Mouse (Mus musculus) gastrocnemius, postnatal 25 days (tissue): Measurements from ENCODE around the gene Gys1. TPM values are rescaled to one million over a fixed set of nuclear protein-coding genes. Genes with fewer than 3 reads are reported as not detected.
"Not testable (repeated sequence)": the region's sequence is repeated elsewhere in the genome, so short reads cannot be mapped to it uniquely, and the experiment has no call there.

Experiments
- DNase-seq: peaks from one replicate; pipeline ENCODE4 v3.0.0; 2022
- total RNA-seq, 2 experiments: library from RNA; stranded (reverse); gene quantifications; 1 replicate in 1 of 2; 2 replicates in 1 of 2; pipeline ENCODE4 v1.2.3; 2021

The Gys1 gene
- total RNA-seq, 2 experiments from 2014 or later = 243 to 327 TPM

DNA sequence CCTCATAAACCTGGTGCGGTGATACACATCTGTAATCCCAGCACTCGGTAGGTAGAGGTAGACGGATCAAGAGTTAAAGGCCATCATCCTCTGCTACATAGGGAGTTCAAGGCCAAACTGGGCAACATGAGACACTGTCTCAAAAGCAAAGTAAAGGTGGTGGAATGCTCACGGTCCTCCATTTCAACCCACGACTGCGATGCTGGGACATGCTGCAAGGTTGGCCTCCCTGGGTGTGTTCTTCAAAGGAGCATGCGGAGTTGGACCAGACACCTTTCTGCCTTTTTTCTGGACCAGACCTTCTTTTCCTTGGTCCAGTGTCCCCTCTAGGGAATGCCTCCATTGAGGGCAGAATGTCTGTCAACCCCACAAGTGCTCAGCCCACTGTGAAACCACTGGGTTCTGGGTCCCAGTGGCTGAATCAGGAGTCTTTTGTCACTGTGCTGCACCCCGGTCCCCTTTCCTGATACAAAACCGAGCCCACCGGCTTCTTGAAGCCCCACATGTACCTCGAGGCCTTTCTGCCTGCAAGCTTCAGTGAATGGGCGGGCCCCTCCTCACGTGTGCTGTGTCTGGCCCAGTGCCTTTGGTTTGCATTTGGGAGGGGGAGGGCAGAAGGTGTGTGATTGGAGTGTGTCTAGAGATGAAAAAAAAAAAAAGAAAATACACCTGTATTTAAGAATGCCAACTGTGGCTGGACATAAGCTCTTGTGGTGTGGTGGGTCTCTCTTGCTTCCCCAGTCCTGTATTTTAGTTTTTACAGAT is 21.5 kb downstream of the Gys1 start:
- no peak for DNase-seq

DNA sequence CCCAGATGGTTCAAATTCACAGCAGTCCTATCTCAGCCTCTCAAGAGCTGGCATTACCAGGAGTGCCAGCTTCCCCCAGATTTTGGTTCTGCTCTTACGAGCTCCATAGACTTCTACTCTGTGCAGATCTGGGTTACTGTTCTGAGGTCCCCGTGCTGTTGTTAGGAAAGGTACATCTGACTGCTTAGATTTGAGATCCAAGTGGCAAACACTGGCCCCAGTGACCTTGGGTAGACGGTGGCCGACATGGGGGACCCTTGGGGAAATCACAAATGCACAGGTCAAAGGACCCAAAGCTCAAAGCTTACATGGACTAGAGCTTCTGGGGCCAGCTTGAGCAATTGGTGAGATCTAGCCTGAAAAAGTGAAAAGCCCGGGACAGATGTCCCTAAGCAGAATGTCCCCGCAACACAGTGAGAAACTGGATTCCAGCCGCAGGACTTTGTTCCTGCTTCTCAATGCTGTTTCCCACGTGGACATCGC is 22.1 kb downstream of the Gys1 start:
- DNase-seq = no peak

DNA sequence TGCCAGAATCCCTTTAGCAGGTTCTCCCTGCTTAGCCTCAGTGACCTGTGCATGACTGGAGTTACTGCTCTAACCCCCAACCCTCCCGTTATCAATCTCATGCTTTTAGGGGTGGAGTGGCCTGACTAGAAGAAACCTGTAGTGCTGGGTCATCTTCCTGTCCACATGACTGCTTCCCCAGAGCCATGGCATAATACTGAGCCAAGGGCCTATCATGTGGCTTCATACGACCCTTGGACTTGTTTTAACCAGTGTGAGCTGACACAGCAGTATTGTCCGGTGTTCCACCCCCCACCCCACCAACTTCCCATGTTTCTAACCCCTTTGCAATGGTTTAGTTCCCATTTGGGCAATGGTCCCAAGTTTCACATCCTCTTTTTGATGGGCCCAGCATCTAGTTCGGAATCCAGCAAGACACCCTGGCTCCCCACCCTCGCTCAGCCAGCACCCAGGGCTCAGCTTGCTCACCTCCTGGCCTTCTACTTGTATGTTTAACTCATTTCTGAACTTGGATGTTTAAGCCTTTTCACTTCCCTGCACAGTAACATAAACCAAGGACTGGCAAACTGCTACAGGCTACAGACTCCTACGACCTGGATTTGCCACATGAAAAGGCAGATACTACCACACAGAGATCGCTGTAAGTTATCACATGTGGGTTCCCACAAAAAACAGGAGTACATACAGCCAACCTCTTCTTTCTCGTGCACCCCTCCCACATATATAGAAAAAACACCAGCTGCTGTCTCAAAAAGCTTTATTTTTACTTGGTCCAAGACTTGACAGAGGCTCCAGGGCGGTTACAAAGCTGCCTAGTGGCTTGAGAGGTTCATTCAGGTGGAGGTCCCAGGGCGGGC is 22.8 kb downstream of the Gys1 start:
- peak; percentile 48 for DNase-seq

DNA sequence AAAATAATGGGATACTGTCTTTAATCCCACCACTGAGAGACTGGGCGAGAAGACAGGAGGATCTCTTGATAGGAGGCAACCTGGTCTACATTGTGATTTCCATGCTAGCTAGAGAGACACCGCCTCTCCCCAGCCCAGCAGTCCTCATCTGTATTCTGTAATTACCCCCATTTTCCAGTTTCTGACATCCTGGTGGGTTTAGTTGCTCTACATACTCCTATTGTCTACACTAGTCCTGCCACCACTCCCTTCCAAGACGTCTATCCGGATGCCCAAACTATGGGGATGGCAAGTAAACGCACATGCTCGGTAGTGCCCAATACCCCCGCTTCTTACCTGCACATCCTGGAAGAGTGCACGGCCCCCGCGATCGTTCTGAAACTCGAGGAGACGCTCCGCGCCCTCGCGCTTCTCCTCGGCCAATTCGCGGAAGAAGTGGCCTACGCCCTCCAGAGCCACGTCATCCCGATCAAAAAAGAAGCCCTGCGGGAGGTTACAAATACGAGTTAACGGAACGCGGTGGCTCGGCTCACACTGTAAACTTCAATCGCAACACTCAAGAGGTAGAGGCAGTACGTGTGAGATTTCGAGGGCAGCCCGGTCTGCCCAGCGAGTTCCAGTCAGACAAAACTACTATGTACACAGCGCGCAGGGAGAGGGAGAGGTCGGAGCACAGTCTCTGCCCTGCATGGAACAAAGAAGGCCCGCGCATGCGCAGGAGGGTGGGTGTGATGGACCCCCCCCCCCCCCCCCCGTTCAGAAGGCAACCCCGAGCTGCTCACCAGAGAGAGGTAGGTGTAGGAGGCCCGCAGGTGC is 24.3 kb downstream of the Gys1 start:
- DNase-seq = peak; percentile 71

DNA sequence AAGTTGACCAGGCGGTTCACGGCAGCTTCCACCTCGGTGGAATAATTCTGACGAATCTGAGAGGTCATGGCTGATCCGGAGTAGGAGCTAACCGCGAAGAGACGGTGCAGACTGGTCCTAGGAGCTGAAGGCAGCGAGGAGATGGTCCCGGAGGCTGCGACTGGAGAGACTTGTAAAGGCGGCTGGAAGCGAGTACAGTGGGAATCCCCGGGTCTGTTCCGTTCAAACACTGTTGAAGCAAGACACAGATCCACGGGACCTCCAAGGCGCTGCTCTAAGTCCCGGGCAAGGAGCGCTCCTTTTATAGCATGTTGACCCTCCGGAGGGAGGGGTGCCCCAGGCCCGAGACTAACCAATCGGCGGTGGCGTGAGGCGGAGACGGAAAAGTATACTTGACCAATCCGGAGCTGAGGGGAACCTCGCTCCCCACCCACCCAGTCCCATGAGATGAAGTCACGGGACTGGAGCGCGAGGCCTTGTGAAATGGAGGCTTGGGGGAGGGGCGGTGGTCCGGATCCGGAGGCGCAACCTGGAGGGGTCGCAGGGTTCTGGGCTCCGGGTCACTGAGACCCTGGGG is 25.0 kb downstream of the Gys1 start, which contains the start of gene Ftl1:
Gene Ftl1, minus strand, starts transcription at position 321 of the 577 bp plus-strand sequence.
- DNase-seq = peak; percentile 98

DNA sequence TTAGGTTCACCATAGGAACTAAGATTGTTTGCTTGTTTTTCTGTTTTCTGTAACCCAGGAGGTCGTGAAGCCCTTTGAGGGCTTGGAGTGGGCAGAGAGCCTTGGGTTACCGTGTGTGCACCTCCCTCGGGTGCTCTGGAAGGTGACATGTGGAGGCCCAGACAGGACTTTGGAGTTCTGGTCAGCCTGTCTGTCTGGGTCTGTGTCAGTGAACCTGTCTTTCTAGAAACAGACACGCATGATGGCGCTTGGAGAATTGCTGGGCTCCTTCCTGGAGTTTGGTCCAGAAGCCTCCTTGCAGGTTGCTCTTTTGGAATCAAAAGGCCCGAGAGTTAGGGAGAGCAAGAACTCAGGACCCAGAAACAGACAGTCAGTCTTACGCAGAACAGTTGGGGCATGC is 25.7 kb downstream of the Gys1 start:
- DNase-seq = no peak

DNA sequence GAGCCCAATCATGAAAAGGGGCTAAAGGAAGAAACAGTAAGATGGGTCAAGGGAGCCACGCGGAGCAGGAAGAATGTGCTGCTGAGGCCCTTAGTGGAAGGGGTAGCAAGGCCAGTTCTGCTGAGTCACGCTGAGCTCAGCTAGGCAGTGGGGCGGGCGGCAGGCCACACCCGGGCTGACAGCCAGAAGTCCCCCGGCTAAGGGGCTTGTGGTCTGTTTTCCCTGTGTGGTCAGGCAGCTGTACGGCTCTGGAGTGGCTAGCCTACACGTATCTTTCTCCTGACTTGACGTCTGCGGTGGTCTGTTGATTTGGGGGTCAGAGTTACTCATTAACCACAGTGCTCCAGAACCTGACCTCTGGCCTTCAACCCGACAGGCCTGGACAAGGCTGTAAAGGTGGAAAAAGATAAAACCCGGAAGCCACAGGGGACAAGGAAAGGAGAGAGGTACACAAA is 26.2 kb downstream of the Gys1 start:
- DNase-seq = peak; percentile 67

DNA sequence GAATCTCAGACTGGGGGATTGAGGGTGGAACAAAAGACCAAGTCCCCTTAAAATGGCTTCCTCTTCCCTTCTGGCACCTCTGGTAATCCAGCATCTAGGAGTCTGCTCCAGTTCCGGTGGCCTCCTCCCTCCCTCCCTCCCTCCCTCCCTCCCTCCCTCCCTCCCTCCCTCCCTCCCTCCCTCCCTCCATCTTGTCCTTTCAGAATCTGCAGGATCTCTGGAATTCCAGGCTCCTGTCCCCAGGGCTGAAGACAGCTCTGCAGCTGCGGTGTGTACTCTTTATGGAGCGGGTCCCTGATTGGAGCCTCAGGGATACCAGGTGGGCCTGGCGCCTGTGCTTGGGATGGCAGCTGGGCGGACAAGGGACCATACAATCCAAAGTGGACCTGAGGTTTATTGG is 26.7 kb downstream of the Gys1 start:
- DNase-seq = no peak

DNA sequence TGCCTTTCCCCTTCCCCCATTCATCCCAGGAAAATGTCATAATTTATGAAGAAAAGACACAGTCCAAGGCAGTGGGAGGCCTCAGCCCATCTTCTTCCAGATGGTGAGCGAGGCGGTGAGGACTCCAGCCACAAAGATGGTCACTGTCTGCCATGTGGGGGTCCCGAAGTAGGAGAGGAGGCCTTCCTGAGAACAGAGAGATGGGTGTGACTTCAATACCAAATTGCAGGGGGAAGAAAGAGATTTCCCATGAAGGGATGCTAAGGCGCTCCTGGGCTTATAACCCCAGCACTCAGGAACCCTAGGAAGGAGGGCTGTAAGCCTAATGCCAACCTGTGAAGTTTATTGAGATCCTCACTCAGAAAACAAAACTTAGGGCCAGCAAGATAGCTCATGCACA is 27.1 kb downstream of the Gys1 start:
- no peak for DNase-seq

DNA sequence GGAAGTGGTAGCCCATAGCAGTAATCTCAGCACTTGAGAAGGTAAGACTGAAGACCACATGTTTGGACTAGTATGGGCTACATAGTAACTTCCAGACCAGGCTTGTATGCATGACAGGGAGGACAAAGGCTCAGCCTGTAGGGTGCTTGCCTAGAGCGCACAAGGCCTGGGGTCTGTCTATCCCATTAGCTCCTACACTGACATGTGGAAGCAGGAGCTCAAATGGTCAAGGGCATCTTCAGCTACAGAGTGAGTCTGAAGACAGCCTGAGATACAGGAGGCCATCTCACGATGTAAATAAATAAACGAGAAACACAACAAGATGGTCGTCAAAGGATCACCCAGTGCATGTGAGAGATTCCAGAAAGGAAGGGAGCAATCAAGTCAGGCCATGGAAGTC is 27.7 kb downstream of the Gys1 start:
- no peak for DNase-seq

DNA sequence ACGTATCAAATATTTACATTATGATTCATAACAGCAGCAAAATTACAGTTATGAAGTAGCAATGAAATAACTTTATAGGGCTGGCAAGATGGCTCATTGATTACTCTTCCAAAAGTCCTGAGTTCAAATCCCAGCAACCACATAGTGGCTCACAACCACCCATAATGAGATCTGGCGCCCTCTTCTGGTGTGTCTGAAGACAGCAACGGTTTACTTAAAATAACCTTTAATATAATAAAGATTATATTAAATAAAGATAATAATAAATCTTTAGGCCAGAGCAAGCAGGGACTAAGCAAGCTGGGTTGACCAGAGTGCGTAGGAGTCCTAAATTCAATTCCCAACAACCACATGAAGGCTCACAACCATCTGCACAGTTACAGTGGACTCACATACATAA is 28.2 kb downstream of the Gys1 start:
- DNase-seq = not testable (repeated sequence)

DNA sequence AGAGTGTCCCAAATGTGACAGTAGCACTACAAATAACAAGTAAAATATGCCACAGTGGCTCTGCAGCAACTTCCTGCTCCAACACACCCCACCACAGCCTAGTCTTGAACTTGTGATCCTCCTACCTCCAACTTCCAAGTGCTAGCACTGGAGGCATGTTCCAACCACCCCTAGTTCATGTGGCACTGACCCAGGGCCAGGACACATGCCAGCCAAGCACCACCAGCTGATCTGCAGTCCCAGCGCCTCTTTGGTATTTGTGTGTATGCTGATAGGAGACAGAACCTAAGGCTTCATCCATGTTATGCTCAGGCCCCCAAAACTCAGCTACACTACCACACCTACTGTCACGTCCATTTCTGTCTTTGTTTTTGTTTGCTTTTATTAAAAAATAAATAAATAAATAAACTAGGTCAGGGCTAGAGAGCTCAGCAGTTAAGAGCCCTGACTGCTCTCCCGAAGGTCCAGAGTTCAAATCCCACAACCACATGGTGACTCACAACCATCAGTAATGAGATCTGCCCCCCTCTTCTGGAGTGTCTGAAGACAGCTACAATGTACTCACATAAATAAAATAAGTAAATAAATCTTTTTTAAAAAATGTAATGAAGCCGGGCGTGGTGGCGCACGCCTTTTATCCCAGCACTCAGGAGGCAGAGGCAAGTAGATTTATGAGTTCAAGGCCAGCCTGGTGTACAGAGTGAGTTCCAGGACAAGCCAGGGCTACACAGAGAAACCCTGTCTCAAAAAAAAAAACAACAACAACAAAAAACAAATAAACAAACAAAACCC is 29.5 kb downstream of the Gys1 start:
- DNase-seq = no peak

DNA sequence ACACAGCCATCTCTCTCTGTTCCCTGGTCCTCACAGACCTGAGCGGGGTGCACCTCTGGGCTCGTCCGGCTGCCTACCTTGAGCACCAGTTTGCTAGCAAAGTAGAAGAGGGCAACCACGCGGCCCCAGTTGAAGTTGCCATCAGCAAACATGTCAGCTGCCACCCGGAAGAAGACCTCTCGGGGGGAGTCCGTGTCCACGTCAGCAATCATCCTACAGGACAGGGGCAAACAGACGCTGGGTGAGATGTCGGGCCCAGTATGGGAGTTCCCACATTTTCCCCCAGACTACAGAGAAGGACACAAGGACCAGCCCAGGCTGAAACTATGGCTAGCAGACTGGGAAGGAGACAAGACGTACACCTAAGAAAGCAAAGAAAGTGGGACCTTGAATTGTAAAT is 30.5 kb downstream of the Gys1 start:
- DNase-seq = no peak

DNA sequence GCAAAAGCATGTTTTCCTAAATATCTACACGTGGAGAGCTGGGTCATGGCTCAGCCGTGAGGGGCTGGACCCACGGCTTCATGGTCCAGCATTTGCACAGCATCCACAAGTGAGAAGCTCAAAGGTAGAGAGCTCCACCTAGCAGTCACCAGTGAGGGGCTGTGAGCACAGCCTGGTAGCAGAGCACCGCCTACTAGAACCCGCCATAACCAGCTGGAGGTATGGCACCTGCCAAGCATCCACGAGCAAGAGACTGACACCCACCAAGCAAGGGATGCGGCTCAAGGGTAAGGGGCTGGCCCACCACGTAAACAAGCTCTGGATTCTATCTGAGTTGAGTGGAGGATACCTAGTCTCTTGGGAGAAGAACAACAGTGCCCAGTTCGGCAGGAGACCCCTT is 30.9 kb downstream of the Gys1 start:
- no peak for DNase-seq

DNA sequence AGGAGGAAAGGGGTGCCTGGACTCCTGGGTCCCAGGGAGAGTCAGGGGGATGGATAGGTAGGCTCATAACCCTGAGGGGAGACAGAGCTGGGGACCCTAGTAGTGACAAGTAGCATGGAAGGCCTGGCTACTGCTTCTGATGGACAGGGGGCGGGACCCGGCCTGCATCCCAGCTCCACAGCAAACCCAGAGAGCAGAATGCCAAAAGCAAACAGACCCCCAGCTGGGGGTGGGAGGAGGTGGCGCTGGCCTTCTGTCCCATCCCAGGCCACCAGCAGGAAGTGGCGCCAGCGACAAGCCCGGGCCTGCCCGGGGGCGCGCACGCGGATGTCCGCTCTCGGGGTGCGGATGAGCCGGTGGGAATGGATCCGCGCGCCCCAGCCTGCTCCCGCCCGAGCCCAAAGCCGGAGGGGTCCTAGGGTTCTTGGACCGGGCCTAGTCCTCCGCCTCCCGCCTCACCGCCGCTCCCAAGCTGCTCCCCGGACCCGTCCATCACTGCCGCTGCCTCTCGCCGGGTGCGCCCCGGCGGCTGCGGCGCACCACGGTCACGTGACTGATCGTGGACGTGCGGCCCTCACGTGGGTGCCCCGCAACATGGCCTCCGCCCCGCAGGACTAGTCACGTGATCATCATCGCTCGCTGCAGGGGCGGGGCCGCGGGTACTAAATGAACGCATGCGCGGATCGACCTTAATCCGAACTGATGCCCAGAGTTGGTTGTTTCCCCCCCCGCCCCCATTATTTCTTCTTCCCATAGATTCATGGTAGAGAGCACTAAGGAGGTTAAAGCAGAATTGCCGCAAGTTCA is 31.8 kb downstream of the Gys1 start, which contains the start of gene Bax:
Gene Bax, minus strand, starts transcription at position 616 of the 807 bp plus-strand sequence.
- DNase-seq = peak; percentile 92

DNA sequence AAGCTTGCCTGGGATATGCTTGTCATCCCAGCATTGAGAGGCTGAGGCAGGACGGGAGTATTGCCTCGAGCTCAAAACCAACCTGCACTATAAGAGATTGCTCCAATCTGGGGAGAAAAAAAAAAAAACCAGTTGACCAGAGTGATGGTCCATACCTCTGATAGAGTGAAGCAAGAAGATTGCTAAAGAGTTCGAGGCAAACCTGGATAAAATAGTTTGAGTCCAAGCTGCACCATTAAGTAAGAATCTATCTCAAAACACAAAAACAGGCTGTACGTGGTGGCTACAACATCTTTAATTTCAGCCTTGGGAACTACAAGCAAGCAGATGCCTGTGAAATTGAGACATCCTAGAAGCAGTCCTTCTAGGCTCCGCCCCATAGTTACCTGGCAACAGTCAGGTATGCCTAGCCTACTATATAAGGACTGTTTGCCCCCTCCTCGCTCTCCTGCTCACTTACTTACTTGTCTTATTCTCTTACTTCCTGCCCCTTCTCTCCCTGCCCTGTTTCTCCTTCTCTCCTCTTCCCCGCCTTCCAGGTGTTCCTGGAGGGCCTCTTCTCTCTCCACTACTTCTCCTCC is 32.5 kb downstream of the Gys1 start:
- no peak for DNase-seq

DNA sequence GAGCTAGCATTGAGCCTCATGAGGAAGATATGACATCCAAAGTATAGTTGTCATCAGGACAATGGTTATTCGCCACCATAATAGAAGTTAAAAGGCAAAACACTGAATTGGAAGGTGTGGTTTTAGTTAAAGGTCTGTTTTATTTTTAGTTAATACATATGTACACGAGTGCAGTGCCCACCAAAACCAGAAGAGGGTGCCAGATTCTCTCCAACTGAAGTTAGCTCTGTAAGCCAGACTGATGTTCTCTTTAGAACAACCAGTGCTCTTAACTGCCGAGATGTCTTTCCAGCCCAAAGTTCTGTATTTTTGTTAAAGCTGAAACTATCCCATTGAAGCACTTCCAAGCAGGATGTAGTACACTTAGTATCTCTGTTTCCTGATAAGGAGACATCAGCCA is 36.2 kb downstream of the Gys1 start:
- DNase-seq = no peak

DNA sequence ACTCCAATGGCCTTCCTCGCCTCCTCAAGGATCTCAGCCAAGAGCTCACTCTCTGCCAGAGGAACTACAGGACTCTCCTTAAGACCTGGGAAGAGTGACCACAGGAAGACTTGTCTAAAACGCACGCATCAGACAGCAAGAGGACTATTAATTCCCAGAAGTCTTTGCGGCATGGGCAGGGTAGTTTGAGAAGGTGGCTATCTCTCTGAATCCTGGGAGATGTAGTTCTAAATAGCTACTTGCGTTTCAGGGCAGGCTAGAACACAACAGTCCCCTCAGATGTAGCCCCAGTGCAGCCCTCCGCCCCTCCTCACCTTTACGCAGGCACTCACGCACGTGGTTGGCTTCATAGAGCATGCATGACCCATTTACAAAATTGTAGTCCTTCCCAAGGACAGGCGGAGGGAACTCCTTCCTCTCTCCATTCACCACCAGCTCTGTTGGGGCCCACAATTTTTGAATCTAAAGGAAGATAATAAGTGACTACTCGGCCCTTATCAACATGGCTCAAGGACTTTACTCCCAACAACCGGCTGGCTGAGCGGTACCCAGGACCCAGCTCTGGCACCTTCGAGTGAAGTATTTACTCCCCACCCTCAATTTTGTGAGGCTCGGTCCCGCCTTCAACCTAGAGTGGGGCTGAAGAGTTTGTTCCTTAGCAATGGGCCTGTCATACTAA is 40.8 kb downstream of the Gys1 start:
- DNase-seq = no peak

DNA sequence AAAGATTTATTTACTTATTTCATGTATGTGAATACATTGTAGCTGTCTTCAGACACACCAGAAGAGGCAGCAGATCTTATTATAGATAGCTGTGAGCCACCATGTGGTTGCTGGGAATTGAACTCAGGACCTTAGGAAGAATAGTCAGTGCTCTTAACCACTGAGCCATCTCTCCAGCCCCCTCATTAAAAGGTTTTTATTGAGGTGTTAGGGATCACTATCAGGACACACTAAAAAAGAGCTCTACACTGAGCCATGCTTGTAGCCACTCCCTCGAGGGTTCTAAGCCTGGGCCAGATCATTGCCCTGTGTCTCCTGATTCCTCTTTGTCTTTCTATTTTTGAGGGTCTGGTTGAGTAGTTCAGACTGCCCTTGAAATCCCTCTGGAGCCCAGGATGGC is 41.8 kb downstream of the Gys1 start:
- DNase-seq = no peak
